Mouse (Mus musculus) urinary bladder, adult 2 months (tissue): ENCODE data around the gene Pcbd2. TPM values are rescaled to one million over a fixed set of nuclear protein-coding genes. Genes with fewer than 3 reads are reported as not detected.

ENCODE experiments used
- DNase-seq: peaks from one replicate; pipeline ENCODE4 v3.0.0; 2022; ENCODE audit warnings: low spot score
- polyA plus RNA-seq: library from polyadenylated mRNA; depleted of rRNA; stranded (reverse); fragments of >200 nt; gene quantifications from 2 replicates; pipeline ENCODE4 v1.2.3, GENCODE M21; 2012; rRNA removed

Pcbd2 gene
- polyA plus RNA-seq, 1 experiment = 66.6 TPM

DNA sequence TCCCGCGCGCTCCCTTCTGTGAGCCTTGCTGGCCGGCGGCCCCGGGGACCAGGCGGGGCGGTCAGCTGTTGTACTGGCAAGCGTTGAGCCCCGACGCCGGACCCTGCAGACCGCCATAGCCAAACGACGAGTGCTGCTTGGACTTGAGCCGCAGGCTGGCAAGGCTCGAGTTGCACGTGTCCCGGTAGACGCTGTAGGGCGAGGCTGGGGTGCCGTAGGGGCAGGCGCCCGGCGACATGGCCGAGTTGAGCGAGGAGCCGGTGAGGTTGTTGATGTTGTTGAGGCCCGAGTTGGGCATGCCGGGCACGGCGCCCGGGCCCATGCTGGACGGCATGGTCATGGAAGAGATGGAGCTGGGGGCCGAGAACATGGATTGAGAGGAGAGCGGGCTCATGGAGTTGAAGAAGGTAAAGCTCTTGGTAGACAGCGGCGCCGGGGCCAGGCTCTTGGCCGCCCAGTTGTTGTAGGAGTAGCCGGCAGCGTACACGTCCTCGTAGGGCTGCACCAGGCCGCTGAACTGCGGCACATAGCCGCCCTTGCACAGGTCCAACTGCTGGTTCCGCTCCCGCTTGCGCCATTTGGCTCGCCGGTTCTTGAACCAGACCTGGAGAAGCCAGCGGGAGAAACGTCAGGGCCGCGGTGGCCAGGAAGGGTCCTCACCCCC lies 99.0 kb downstream of the Pcbd2 start:
- DNase-seq = no peak

Other genes with a start within 250 kb of the Pcbd2 start
- 43.0 and 45.3 TPM in 2 replicates for gene Dbn1, start 239.3 kb upstream of the Pcbd2 start, polyA plus RNA-seq
- 382 and 383 TPM in 2 replicates for gene Pdlim7, start 213.7 kb upstream of the Pcbd2 start, polyA plus RNA-seq
- 5.1 and 6.9 TPM in 2 replicates for gene Dok3, start 198.1 kb upstream of the Pcbd2 start, polyA plus RNA-seq
- 45.1 and 51.6 TPM in 2 replicates for gene Ddx41, start 190.7 kb upstream of the Pcbd2 start, polyA plus RNA-seq
- gene Fam193b, start 156.2 kb upstream of the Pcbd2 start, polyA plus RNA-seq = 86.0 and 97.9 TPM in 2 replicates
- 136 and 157 TPM in 2 replicates for gene Tmed9, start 153.6 kb upstream of the Pcbd2 start, polyA plus RNA-seq
- gene B4galt7, start 127.5 kb upstream of the Pcbd2 start, polyA plus RNA-seq = 17.7 and 22.1 TPM in 2 replicates
- gene Caml, start 104.4 kb upstream of the Pcbd2 start, polyA plus RNA-seq = 44.0 and 46.8 TPM in 2 replicates
- 33.9 and 35.8 TPM in 2 replicates for gene Ddx46, start 92.3 kb upstream of the Pcbd2 start, polyA plus RNA-seq
- gene B230219D22Rik, start 34.2 kb upstream of the Pcbd2 start, polyA plus RNA-seq = 66.3 and 72.9 TPM in 2 replicates
- gene Txndc15, start 12.7 kb upstream of the Pcbd2 start, polyA plus RNA-seq = 47.4 and 47.8 TPM in 2 replicates
- 0.22 and 0.32 TPM in 2 replicates for gene Catsper3, start 57.2 kb downstream of the Pcbd2 start, polyA plus RNA-seq
- 64.7 and 83.9 TPM in 2 replicates for gene Pitx1, start 108.8 kb downstream of the Pcbd2 start, polyA plus RNA-seq